Mouse (Mus musculus) lung, postnatal 0 days (tissue): ENCODE measurements around the gene Nop14. TPM values are rescaled to one million over a fixed set of nuclear protein-coding genes. Genes with fewer than 3 reads are reported as not detected.

Experiments used
- ATAC-seq: fragments of 200-750 bp; cut with Nextera tagmentation; 2 replicates; pipeline ENCODE4 v1.8.0; 2017; ENCODE audit warnings: moderate library complexity
- DNase-seq: peaks from one replicate; pipeline ENCODE4 v3.0.0-alpha.2; 2016; ENCODE audit warnings: low spot score
- H3K27ac ChIP-seq: fragments of 300-500 bp; sonication (generic); 2 replicates; pipeline ENCODE4 v1.5.1; 2014; ENCODE audit warnings: antibody characterized with exemption, mild to moderate bottlenecking, low read length, mixed read lengths
- H3K27me3 ChIP-seq: fragments of 300-500 bp; sonication (generic); replicated peaks from 2 replicates; pipeline ENCODE4 v1.6.1; 2014; ENCODE audit warnings: low read length, mixed read lengths; ENCODE audit not compliant: insufficient read depth
- H3K36me3 ChIP-seq: fragments of 300-500 bp; sonication (generic); 2 replicates; pipeline ENCODE4 v1.6.1; 2014; ENCODE audit warnings: low read length, mixed read lengths; ENCODE audit not compliant: insufficient read depth
- H3K4me1 ChIP-seq: fragments of 300-500 bp; sonication (generic); 2 replicates; pipeline ENCODE4 v1.6.1; 2014; ENCODE audit warnings: antibody characterized with exemption, low read depth, low read length, mixed read lengths; ENCODE audit not compliant: insufficient read depth
- H3K4me2 ChIP-seq: fragments of 300-500 bp; sonication (generic); replicated peaks from 2 replicates; pipeline ENCODE4 v1.6.1; 2014; ENCODE audit warnings: low read depth, mild to moderate bottlenecking, low read length, moderate library complexity, mixed read lengths
- H3K4me3 ChIP-seq: fragments of 300-500 bp; sonication (generic); 2 replicates; pipeline ENCODE4 v1.5.1; 2014; ENCODE audit warnings: low read depth, low read length
- H3K9ac ChIP-seq: fragments of 300-500 bp; sonication (generic); replicated peaks from 2 replicates; pipeline ENCODE4 v1.6.1; 2014; ENCODE audit warnings: low read depth, mild to moderate bottlenecking
- H3K9me3 ChIP-seq: fragments of 300-500 bp; sonication (generic); 2 replicates; pipeline ENCODE4 v1.6.1; 2016; ENCODE audit warnings: low read length, mixed read lengths
- CTCF ChIP-seq: IDR thresholded peaks from 2 replicates; pipeline ENCODE4 v1.5.1; 2016; ENCODE audit warnings: antibody characterized with exemption, mild to moderate bottlenecking
- EP300 ChIP-seq: IDR thresholded peaks from 2 replicates; pipeline ENCODE4 v1.6.1; 2016; ENCODE audit warnings: antibody characterized with exemption, mild to moderate bottlenecking, control low read depth
- WGBS: fragments of 180-500 bp; shearing (Covaris S2); extraction: QIAGEN DNeasy Blood & Tissue Kit; methylation state at CpG from one replicate; pipeline ENCODE4 v1.1.7; 2014; 5-methylcytosine and 5-hydroxymethylcytosine counted together
- polyA plus RNA-seq: library from polyadenylated mRNA; unstranded; fragments of >200 nt; fragmentation: Nextera tagmentation; extraction: Ambion mirVana; gene quantifications from 2 replicates; pipeline ENCODE4 v1.2.1, GENCODE M21; 2015

The Nop14 gene
- polyA plus RNA-seq, 1 experiment from 2014 or later: 11.1 TPM

DNA sequence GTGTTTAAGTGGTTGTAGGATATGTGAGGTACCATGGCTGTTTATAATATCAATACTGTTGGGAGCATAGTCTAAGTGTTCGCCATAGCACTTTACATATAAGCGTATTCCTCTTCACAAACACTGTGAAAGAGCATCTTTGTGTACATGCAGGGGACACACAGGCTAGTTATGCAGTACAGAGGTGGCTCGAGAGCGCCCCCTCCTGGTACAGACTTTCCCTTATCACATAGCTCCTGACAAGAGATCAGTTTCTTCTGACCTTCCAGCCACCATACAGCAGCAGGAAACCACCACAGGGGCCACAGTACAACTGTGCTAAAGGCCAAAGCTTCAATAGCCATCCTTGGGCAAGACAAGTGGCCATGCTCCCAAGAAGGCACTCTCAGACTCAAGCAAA lies 12.4 kb downstream of the Nop14 start:
- Histone ChIP-seq H3K36me3 (peaks cover 51% of the 10 kb centered on the region), H3K4me1 (no peaks in the 10 kb centered on the region), H3K4me2 (no peak overlapping the region), H3K27ac (no peak overlapping the region), H3K9me3 (no peaks in the 10 kb centered on the region), H3K9ac (no peak overlapping the region), H3K4me3 (no peak overlapping the region), H3K27me3 (no peaks in the 10 kb centered on the region)
- 47% methylated on average over 4 of the region's 4 CpGs for whole genome bisulfite sequencing
- ATAC-seq (no peak), DNase-seq (peak; percentile 70)
- TF ChIP-seq EP300: no peak
- TF ChIP-seq CTCF: peak; percentile 84

DNA sequence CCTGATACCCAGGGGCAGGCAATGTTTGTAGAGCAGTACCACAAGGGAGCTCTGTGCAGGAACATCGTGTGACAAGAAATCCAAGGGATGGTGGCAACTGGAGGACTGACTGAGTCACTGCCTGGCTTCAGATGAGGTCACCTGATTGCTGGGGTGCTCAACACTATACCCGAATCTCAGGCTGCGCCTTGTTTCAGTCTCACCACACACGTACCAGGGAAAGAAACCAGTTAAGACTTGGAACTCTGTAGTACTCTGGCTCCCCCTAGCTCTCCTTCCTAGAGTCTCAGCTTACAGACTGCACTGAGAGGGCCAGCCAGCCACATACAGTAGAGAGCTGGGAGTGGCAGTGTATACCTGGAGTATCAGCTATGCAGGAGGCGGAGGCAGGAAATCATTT lies 17.0 kb downstream of the Nop14 start:
- no peak overlapping the region for H3K4me2 ChIP-seq
- H3K9ac ChIP-seq: no peak overlapping the region
- no peaks in the 10 kb centered on the region for H3K9me3 ChIP-seq
- no peak overlapping the region for H3K4me3 ChIP-seq
- TF ChIP-seq EP300: no peak
- TF ChIP-seq CTCF: peak; percentile 78
- H3K27me3 ChIP-seq: no peaks in the 10 kb centered on the region
- peaks cover 25% of the 10 kb centered on the region for H3K36me3 ChIP-seq
- 57% methylated on average over 5 of the region's 5 CpGs for WGBS
- H3K27ac ChIP-seq: no peak overlapping the region
- peak; percentile 87 for DNase-seq
- H3K4me1 ChIP-seq: no peaks in the 10 kb centered on the region
- peak; percentile 93 for ATAC-seq

DNA sequence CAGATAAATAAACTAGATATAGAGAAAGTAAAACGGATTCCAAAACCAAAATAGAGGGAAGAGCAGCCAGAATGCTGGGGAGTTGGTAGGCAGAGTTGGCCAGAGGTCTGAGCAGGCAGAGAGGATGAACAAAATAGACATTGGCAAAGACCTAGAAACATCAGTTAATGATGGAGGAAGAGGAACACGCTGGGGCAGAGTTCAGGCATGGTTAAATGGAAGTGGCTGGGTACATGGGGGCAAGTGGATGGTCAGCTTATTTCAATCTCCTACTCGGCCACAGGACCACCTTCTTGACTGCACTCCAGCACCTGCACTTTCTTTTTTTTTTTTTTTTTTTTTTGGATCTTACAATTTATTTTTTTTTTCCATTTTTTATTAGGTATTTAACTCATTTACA lies 18.0 kb downstream of the Nop14 start:
- H3K4me3 ChIP-seq: no peak overlapping the region
- TF ChIP-seq EP300 (no peak), CTCF (no peak)
- H3K9me3 ChIP-seq: no peaks in the 10 kb centered on the region
- H3K4me1 ChIP-seq: no peaks in the 10 kb centered on the region
- H3K36me3 ChIP-seq: peaks cover 18% of the 10 kb centered on the region
- ATAC-seq: no peak
- H3K4me2 ChIP-seq: no peak overlapping the region
- H3K27ac ChIP-seq: no peak overlapping the region
- no peak overlapping the region for H3K9ac ChIP-seq
- no peak for DNase-seq
- H3K27me3 ChIP-seq: no peaks in the 10 kb centered on the region
- WGBS: 84% methylated on average over 3 of the region's 3 CpGs

DNA sequence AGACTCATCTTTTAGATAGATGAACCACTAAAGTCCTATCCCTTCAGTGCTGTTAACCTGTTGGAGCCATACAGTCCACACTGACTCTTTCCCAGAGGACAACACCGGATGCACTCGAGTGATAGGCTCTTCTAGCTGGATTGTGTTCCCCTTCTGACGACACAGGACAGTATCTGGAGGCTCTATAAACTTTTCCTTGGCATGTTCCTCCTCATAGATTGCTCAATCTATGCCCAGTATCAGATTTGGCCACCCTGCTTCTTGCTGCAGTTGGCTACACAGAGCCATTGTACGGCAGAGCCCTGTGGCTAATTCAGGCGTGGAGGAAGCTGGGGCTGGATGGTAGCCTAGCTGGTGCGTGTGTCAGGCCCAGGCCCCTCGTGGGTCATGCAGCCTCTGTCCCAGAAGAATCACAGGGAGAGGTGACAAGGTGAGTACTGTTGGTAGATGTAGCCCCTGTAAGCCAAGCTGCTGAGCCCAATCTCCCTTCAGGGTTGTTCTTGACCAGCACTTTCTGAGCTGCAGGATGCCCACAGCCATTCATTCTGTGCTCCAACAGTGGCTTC lies 22.3 kb downstream of the Nop14 start:
- TF ChIP-seq EP300 (no peak), CTCF (no peak)
- WGBS: 71% methylated on average over 7 of the region's 7 CpGs
- H3K4me3 ChIP-seq: no peak overlapping the region

DNA sequence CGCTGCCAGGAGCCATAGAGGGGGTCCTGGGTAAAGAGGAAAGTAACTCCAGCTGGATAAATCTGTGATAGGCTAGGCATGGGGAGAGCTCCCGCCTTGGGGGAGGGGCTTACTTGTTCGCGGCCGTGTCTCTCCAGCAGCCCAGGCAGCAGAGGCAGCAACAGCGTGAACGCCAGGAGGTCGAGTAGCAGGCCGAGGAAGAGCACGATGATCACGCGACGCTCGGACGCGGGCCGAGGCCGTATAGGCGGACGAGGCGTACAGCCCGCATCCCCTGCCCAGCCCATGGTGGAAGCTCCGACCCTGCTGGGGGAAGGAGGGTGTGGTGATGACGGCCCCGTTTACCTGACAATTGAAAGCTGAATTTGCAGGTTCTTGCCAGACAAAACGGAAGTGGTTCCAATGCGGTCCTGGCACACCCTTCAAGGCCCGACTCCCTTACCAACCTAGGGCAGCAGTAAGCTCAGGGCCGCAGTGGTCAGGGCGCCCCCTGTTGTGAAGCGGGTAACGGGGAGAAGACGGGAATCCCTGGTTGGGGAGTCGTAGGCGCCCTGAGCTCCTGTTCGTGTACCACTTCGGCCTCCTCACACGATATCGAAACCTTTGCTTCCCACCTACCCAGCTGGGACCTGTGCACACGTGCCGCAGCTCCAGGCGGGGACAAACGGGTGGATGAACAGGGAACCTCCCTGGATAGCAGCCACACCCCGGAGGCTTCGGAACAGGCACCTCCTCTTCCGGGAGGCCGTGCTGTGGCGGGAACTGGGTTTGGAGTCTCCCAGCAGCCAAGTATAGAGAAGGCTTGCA lies 23.3 kb downstream of the Nop14 start, which contains the start of gene Mfsd10:
Gene Mfsd10, minus strand, starts transcription at position 732 of the 807 bp plus-strand sequence.
- Histone ChIP-seq H3K36me3 (peaks cover 11% of the 10 kb centered on the region), H3K27ac (peak within 1 kb of the TSS; percentile 77), H3K27me3 (no peaks in the 10 kb centered on the region), H3K9ac (peak within 1 kb of the TSS; percentile 48), H3K4me1 (peaks cover 3% of the 10 kb centered on the region; the same call in 1 of the 2 replicates), H3K4me3 (peak within 1 kb of the TSS; percentile 55), H3K9me3 (no peaks in the 10 kb centered on the region), H3K4me2 (peak within 1 kb of the TSS; percentile 85)
- under 1% methylated on average over 48 of the region's 48 CpGs for WGBS
- TF ChIP-seq EP300 (no peak), CTCF (peak; percentile 71)
- ATAC-seq: peak; percentile 87
- DNase-seq: peak; percentile 93

More for the DNA sequence above, 22.3 kb downstream of the Nop14 start:
- Histone ChIP-seq H3K36me3 (peaks cover 5% of the 10 kb centered on the region; the same call in 1 of the 2 replicates), H3K9ac (no peak overlapping the region), H3K27me3 (no peaks in the 10 kb centered on the region), H3K27ac (no peak overlapping the region), H3K4me2 (no peak overlapping the region), H3K9me3 (no peaks in the 10 kb centered on the region), H3K4me1 (peaks cover 3% of the 10 kb centered on the region; the same call in 1 of the 2 replicates)
- DNase-seq: no peak
- no peak for ATAC-seq

DNA sequence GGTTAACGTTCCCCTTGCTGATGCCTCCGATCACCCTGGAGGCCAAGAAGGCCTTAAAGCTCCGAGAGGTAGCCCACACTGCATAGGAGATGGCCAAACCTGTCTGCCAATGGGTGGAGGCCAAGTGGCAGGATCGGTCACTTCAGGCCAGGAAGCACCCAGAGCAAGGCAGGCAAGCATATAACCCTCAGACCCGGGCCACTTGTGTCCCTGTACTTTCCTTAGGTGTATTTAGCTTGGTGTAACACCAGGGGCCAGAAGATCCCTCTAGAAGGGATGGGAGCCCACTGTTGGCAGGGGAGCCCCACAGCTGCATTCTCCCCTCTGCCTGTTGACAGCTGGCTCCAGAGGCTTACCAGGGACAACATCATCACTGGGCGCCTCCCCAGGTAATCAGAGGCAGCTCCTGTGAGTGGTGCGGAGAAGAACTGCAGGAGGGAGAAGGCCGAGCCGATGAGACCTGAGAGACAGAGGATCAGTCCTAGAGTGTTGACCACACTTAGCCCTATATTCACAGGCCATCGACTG lies 24.2 kb downstream of the Nop14 start:
- Histone ChIP-seq H3K27ac (0 out of 2 replicates have a peak overlapping the region, but pooled peaks have one; percentile 14), H3K4me2 (peak overlapping the region; percentile 85), H3K27me3 (no peaks in the 10 kb centered on the region), H3K4me3 (peak overlapping the region; percentile 55; the same call in 1 of the 2 replicates), H3K36me3 (peaks cover 16% of the 10 kb centered on the region), H3K9me3 (no peaks in the 10 kb centered on the region), H3K4me1 (peaks cover 3% of the 10 kb centered on the region; the same call in 1 of the 2 replicates), H3K9ac (0 out of 2 replicates have a peak overlapping the region, but pooled peaks have one; percentile 48)
- DNase-seq (no peak), ATAC-seq (no peak)
- WGBS: 50% methylated on average over 10 of the region's 10 CpGs
- TF ChIP-seq CTCF: no peak
- no peak for TF ChIP-seq EP300
